Mouse (Mus musculus): ENCODE measurements at regions not wholly inside any gene's neighbourhood (a gene's known extent, or its start where the extent isn't known, plus 50 kb on each side); places are given as distances from the start of the nearest gene placed in this dataset.
A peak's percentile ranks its signal among the peaks of the same experiment; 100 is the strongest.

- DNase-seq = no peak
Observed at GRCm38 (mm10) chr1:183624266-183624665, 206.3 kb downstream of the Hhipl2 start.

DNA sequence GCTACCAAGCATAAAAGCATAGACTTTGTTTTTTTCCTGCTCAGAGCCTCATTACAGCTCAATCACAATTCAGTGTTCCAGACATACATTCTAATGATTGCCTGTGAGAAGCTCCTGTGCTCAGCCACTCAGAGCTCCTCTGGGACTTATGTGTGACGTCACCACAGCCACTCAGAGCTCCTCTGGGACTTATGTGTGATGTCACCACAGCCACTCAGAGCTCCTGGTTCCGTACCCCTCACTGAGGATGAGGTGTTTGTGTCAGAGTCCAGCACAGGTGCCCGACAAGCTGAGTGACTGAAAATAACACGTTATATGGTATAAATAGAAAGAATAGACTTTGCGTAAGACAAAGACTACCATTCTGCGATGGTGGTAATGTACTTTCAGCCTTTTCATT is 215.8 kb downstream of the Hhipl2 start:
- no peak for DNase-seq

DNA sequence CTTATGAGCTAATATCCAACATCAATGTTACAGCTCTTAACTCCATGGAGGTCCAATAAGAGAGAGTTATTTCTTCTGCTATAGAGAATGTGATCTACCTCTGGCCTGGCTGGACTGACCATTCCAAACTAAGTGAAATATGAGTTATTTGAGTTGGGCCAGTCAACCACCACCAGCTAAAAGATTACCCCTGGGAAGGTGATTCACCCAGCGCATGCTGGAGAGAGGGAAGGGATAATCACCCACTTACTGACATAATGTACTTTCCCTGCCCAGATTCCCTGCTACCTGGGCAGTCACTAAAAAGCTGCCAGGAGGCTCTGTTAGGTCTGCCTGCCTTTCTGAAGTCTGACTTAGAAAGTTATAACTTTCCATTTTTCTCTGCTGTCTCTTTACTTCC is 216.8 kb downstream of the Hhipl2 start:
- no peak for DNase-seq

DNA sequence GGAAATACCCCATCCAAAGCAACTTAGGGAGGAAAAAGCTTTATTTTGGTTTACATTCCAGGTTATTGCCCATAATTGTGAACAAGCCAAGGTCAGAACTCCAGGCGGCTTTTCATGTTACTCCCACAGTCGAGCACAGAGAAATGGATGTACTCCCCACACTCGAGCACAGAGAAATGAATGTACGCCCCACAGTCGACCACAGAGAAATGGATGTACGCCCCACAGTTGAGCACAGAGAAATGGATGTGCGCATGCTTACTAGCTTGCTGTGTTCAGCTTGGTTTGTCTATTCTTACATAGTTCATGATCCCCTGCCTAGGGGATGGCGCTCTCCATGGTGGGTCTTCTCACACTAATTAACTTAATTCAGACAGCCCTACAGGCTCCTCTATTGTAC is 219.2 kb downstream of the Hhipl2 start:
- no peak for DNase-seq

GRCm38 (mm10) chr1:183639332-183639731 is 221.3 kb downstream of the Hhipl2 start:
- no peak for DNase-seq

GRCm38 (mm10) chr1:183640568-183640967 is 222.6 kb downstream of the Hhipl2 start:
- no peak for DNase-seq

- no peak for DNase-seq
Observed at GRCm38 (mm10) chr1:183644001-183644400, 226.0 kb downstream of the Hhipl2 start.

GRCm38 (mm10) chr1:183653878-183654277 is 235.9 kb downstream of the Hhipl2 start:
- no peak for DNase-seq

DNA sequence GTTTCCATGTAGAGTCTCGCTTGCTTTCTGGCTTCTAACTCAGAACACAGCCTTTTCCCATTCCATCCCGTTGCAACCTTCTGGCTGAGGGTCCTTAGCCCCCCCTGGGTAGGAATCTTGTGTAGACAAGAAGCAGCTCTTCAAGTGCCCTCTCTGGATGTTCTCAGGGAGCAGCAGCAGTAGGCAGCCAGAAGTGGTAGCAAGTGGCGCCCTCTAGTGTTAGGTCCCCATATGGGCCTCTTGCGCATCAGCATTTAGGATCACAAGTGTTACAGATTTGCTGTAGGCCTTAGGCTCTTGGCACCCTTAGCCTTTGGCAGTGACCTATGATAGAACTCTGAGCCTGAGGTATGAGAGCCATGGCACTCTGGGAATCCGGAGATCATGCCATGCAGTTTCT is 239.0 kb downstream of the Hhipl2 start:
- peak; percentile 56 for DNase-seq

- no peak for DNase-seq
Observed at GRCm38 (mm10) chr1:183660541-183660940, 242.5 kb downstream of the Hhipl2 start.

- no peak for DNase-seq
Observed at GRCm38 (mm10) chr1:183662369-183663043, 244.5 kb downstream of the Hhipl2 start.

DNA sequence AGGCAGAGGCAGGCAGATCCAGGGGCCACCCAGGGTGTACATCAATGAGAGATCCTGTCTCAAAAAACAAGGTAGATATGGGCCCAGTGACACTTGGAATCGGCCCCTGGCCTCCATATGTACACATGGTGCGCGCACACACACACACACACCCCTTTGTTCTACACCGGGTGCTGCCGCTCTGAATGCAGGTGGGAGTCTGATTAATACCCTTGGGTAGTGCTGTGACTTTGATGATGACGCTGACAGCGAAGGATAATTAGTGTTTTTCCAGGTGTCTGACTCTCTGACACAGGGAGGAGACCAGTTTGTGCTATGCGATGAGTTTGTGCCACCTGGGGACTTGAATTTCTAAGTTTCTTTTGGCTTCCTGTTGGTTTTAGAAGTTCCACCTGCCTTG is 251.3 kb downstream of the Hhipl2 start:
- no peak for DNase-seq

DNA sequence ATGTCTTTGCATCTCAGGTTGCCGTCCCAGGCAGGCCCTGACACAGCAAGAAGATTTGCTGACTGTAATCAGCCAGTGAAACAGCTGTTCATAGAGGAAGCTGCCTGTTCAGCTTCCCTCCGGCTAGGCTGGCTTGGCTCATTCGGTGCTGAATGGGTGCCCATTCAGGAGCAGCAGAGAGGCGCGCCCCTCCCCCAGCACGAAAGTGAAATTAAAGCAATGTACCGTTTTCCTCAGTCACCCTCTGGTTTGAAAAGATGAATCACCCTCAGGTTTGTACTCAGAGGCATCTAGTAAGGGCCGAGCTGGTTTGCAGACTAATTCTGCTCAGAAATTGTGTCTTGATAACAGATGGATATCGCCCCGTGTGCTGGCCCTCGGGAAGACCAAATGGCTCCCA is 251.7 kb downstream of the Hhipl2 start:
- peak; percentile 28 for DNase-seq

DNA sequence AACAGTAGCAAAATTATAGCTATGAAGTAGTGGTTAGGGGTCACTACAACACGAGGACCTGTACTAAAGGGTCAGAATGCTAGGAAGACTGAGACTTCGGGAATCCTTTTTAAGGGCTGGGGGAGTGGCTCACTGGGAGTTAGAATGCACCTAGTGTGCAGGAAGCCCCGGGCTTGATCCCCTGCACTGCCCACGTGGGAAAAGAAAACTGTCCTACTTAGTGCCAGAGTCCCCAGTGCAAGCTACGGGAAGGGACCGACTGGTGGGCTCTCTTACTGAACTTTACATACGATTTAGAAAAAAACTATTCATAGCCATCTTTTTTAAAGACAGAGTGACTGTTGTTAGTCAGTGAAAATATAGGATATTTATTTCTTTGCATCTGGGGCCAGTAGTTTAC is 252.5 kb downstream of the Hhipl2 start:
- DNase-seq = no peak

DNA sequence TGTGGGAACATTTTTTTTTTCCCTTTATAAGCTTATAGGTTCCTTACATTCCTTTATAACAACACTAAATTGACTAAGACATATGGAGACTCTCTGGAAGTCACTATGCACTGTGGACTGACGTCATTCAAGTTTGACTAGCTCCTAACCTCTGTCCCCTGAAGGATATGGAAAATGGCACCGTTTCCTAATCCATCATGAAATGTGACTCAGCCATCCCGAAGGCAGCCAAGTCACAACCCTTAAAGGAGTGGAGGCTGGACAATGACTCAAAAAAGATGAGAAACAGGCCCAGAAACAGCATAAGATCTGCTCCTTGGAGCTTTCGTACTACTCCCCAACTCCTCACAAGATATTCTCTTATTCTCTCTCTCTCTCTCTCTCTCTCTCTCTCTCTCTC is 253.5 kb downstream of the Hhipl2 start:
- no peak for DNase-seq

- no peak for DNase-seq
Observed at GRCm38 (mm10) chr1:183672521-183672920, 254.5 kb downstream of the Hhipl2 start.

- DNase-seq = no peak
Observed at GRCm38 (mm10) chr1:183677585-183677984, 259.6 kb downstream of the Hhipl2 start.

DNA sequence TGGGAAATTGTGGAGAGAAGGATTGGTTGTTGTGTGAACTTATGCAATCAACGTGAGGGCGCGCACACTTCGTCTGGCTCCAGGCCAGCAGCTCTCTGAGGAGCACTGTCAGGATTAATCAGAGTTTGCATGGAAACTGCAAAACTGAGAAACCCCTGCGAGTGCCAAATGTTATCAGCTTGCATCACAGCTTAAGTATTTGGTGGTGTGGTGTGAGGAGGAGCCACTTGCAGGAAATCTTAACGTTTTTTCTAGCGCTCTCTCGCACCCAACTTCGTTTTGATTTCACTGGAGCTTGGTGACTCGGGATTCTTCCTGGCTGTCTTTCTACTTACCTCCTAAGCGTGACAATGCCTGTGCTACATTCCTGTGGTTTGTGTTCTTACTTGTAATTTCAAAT is 261.9 kb downstream of the Hhipl2 start:
- DNase-seq = no peak

DNA sequence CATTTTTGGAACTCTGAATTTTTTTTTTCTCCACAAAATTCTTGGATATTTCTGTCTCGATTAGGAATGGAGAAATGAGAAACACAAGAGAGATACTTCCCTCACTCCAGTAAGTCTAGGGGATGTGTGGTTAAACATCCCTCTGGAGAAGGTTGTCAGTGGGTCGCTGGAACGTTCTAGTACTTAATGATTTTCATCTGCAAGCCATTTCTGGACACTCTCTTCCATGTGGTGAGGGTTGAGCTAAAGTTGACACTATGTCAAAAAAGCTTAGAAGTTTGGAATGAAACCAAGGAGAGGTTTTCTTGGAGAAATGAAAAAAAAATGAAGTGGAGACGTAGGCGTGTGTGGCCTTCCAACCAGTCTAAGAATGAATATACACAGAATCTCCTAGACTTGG is 268.0 kb downstream of the Hhipl2 start:
- DNase-seq = no peak

DNA sequence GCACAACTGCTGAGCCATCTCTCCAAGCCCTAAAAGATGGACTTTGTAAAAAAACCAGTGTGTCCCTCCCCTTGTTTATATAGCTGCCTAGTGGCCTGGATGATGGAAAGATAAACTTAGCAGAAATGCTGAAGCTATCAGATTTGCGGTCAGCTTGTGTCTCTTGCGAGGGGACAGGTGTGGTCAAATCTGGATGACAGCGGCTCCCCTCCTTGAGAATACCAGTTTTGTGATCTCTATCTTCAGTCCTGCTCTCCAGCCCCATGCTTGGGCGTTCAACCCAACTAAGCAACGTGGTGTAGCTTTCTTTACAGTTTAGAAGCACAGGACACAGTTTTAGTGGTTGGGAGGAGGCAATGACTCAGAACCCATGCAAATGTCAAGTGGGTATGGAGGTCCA is 274.7 kb downstream of the Hhipl2 start:
- DNase-seq = no peak

GRCm38 (mm10) chr1:183699284-183699683 is 281.3 kb downstream of the Hhipl2 start:
- DNase-seq = peak; percentile 45

GRCm38 (mm10) chr1:183702888-183703287 is 284.9 kb downstream of the Hhipl2 start:
- DNase-seq = no peak

GRCm38 (mm10) chr1:183712895-183713294 is 294.9 kb downstream of the Hhipl2 start:
- no peak for DNase-seq

GRCm38 (mm10) chr1:183717060-183717459 is 296.0 kb upstream of the Dusp10 start:
- DNase-seq = no peak

DNA sequence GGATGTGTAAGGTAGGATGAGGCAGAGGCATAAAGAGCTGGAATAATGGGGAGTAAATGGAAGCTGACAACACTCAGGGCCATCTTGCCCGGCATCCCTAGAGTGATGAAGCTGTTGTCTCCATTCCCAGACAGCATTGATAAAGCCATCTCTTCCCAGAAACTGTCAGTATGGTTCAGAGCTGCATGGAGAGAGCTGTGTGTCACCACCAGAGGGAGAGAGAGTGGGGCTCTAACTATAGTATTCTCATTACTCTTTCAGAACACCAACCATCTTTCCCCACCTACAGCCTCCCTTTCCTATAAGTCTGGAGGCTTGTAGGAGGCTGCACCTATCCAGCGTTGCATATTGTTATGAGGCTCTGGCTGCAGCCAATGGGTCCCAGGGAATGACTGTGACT is 264.0 kb upstream of the Dusp10 start:
- no peak for DNase-seq

DNA sequence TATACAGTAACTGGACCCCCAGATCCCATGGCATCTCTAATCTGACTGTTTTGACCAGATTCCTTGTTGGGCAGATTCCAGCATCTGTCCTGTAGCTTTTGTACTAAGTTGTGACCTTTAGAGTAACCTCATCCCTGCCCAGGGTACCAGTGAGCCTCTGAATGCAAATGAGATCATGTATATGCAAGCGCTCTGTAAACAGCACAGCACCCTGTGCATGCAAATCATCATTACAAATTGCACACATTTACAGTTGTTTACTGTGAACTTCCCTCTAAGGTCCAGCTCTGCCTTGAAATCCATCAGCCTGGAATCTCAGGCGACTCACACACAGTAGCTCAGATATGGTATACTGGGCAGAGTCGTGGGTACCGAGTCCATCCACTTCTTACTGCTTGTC is 258.6 kb upstream of the Dusp10 start:
- DNase-seq = no peak
